Mouse (Mus musculus): ENCODE data around the gene Tdgf1.

- TF ChIP-seq CTCF (IDR thresholded peaks at IDR 0.05; ENCODE audit: control insufficient read depth, insufficient read depth, insufficient replicate concordance, low read depth, low read length): no peak
- no peak for TF ChIP-seq POLR2A (IDR thresholded peaks at IDR 0.05; ENCODE audit: control insufficient read depth, low read depth, low read length)
Measured at GRCm38 (mm10) chr9:110901204-110901603, 44.8 kb downstream of the Tdgf1 start.
